Comparison of ENCODE assay signal across 30 mouse cellular contexts in genomic region chr11:64509106-64509505, GRCm38 (mm10).
DNase-seq lines count a peak whose midpoint lies in the region; ATAC-seq and TF ChIP-seq lines count a peak whose summit lies in the region.
"Had no signal": no experiment of that assay in that cellular context is flagged by ENCODE, and none has a peak within 500 bp of the region (broad histone marks: within the 10 kb centered on the region; RNA-seq: fewer than 3 reads in every experiment).

No protein-coding gene starts in this region.

- no peak overlapping the region for H3K9ac ChIP-seq in liver, embryonic 11.5 days (ENCODE audit: low read depth, low read length)
- H3K9ac ChIP-seq in liver, embryonic 16.5 days (ENCODE audit: low read depth, low read length) = no peak overlapping the region
- H3K9ac ChIP-seq: embryonic facial prominence, embryonic 15.5 days; forebrain, embryonic 12.5 days; forebrain, postnatal 0 days; hindbrain, embryonic 12.5 days; intestine, embryonic 15.5 days; lung, embryonic 15.5 days; midbrain, embryonic 12.5 days; neural tube, embryonic 12.5 days had no signal

- H3K27me3 ChIP-seq in G1E (ENCODE audit: insufficient read depth, low read length) = no peaks in the 10 kb centered on the region
- H3K27me3 ChIP-seq in liver, embryonic 11.5 days (replicated peaks; ENCODE audit: control insufficient read depth, insufficient read depth, low read length) = no peaks in the 10 kb centered on the region
- H3K27me3 ChIP-seq in liver, embryonic 16.5 days (ENCODE audit: control insufficient read depth, insufficient read depth, low read depth, low read length) = no peaks in the 10 kb centered on the region
- H3K27me3 ChIP-seq: forebrain, embryonic 12.5 days; hindbrain, embryonic 12.5 days; intestine, embryonic 15.5 days; lung, embryonic 15.5 days; neural tube, embryonic 12.5 days had no signal

- no peak for TF ChIP-seq CTCF in G1E (IDR thresholded peaks at IDR 0.05; ENCODE audit: low read depth, low read length)
- TF ChIP-seq CTCF in gastrocnemius, adult 2 months (IDR thresholded peaks at IDR 0.05) = no peak

- ATAC-seq in G1E (ENCODE audit: extremely low read depth, insufficient number of reproducible peaks, low FRiP score, poor library complexity, severe bottlenecking) = peak; percentile 57
- peak; percentile 99 for ATAC-seq in liver, embryonic 11.5 days (replicated peaks; ENCODE audit: low FRiP score)
- peak; percentile 96 for ATAC-seq in liver, embryonic 16.5 days (ENCODE audit: low read depth)
- ATAC-seq: CD4-positive, CD25-positive, alpha-beta regulatory T cell, adult 4 months; forebrain, postnatal 0 days; hindbrain, postnatal 0 days; intestine, embryonic 15.5 days had no signal

- no peak overlapping the region for H3K4me3 ChIP-seq in G1E (ENCODE audit: low read depth, low read length)
- H3K4me3 ChIP-seq in liver, embryonic 11.5 days (ENCODE audit: low read depth, low read length) = no peak overlapping the region
- no peak overlapping the region for H3K4me3 ChIP-seq in liver, embryonic 16.5 days (ENCODE audit: low read depth, low read length)
- no peak overlapping the region for H3K4me3 ChIP-seq in gastrocnemius, adult 2 months
- H3K4me3 ChIP-seq: embryonic facial prominence, embryonic 10.5 days; embryonic facial prominence, embryonic 15.5 days; forebrain, embryonic 12.5 days; hindbrain, embryonic 12.5 days; intestine, embryonic 15.5 days; lung, embryonic 15.5 days; midbrain, embryonic 12.5 days; myocyte; neural tube, embryonic 12.5 days had no signal

- H3K4me1 ChIP-seq in G1E (ENCODE audit: insufficient read depth, low read depth, low read length) = peaks cover 22% of the 10 kb centered on the region
- H3K4me1 ChIP-seq in liver, embryonic 11.5 days (replicated peaks; ENCODE audit: control insufficient read depth, insufficient read depth, low read length) = peaks cover 11% of the 10 kb centered on the region
- peaks cover 15% of the 10 kb centered on the region for H3K4me1 ChIP-seq in liver, embryonic 16.5 days (ENCODE audit: control insufficient read depth, low read depth, low read length)
- H3K4me1 ChIP-seq: embryonic facial prominence, embryonic 15.5 days; forebrain, embryonic 12.5 days; hindbrain, embryonic 12.5 days; midbrain, embryonic 12.5 days had no signal

- H3K4me2 ChIP-seq in liver, embryonic 11.5 days = no peak overlapping the region
- H3K4me2 ChIP-seq in liver, embryonic 16.5 days (ENCODE audit: low read depth, low read length) = peak overlapping the region; percentile 18; the same call in 1 of the 2 replicates
- H3K4me2 ChIP-seq: embryonic facial prominence, embryonic 15.5 days; forebrain, embryonic 12.5 days; hindbrain, embryonic 12.5 days; intestine, embryonic 15.5 days; lung, embryonic 15.5 days; midbrain, embryonic 12.5 days; neural tube, embryonic 12.5 days had no signal

- intact Hi-C loops in gastrocnemius, adult 2 months (cut with DNase I) = loop anchor here (5.0 kb wide), 1 partner anchor 772 kb away; no protein-coding TSS in a partner anchor
- intact Hi-C loops in left cerebral cortex, postnatal 14 days (cut with DNase I) = no loop called here

- peak; percentile 12 for DNase-seq in G1E (ENCODE audit: low spot score)
- DNase-seq in c-Kit-negative CD71-positive TER-119-positive erythroid progenitor cells, embryonic 14.5 days (ENCODE audit: low read depth, low spot score) = peak; percentile 35
- DNase-seq in liver, embryonic 11.5 days (ENCODE audit: low spot score) = no peak
- DNase-seq in gastrocnemius, adult 2 months = no peak
- no peak for DNase-seq in left cerebral cortex, postnatal 14 days (ENCODE audit: low spot score in 2 of 2)
- no peak for DNase-seq in adipocyte (ENCODE audit: low spot score)
- no peak for DNase-seq in spleen, postnatal 10 days (ENCODE audit: low spot score in 2 of 2)
- DNase-seq: adrenal gland, postnatal 10 days; cerebellum, adult 2 months; cerebellum, postnatal 14 days; forebrain, postnatal 0 days; gastrocnemius, postnatal 36 days; heart, adult 18-20 months; heart, postnatal 36 days; kidney, adult 2 months; kidney, postnatal 4 days; left cerebral cortex, postnatal 4 days had no signal

- no peaks in the 10 kb centered on the region for H3K9me3 ChIP-seq in G1E (replicated peaks)
- H3K9me3 ChIP-seq in liver, embryonic 11.5 days (ENCODE audit: control insufficient read depth, low read length) = no peaks in the 10 kb centered on the region
- no peaks in the 10 kb centered on the region for H3K9me3 ChIP-seq in liver, embryonic 16.5 days (replicated peaks; ENCODE audit: control insufficient read depth, low read length)
- H3K9me3 ChIP-seq: embryonic facial prominence, embryonic 10.5 days; embryonic facial prominence, embryonic 15.5 days; forebrain, embryonic 12.5 days; intestine, embryonic 15.5 days; lung, embryonic 15.5 days; neural tube, embryonic 12.5 days had no signal

- WGBS in liver, embryonic 11.5 days = 22% methylated on average over 2 of the region's 2 CpGs
- 39% methylated on average over 2 of the region's 2 CpGs for WGBS in liver, embryonic 16.5 days (ENCODE audit: insufficient replicate concordance)

- H3K27ac ChIP-seq in liver, embryonic 11.5 days (ENCODE audit: low read depth, low read length) = no peak overlapping the region
- H3K27ac ChIP-seq in liver, embryonic 16.5 days (ENCODE audit: low read length) = 0 out of 2 replicates have a peak overlapping the region, but pooled peaks have one; percentile 35
- no peak overlapping the region for H3K27ac ChIP-seq in gastrocnemius, adult 2 months
- H3K27ac ChIP-seq: embryonic facial prominence, embryonic 10.5 days; embryonic facial prominence, embryonic 15.5 days; forebrain, embryonic 12.5 days; hindbrain, embryonic 12.5 days; hindbrain, postnatal 0 days; intestine, embryonic 15.5 days; kidney, postnatal 0 days; lung, embryonic 15.5 days; midbrain, embryonic 12.5 days; neural tube, embryonic 12.5 days had no signal

- H3K36me3 ChIP-seq in G1E (replicated peaks) = no peaks in the 10 kb centered on the region
- no peaks in the 10 kb centered on the region for H3K36me3 ChIP-seq in liver, embryonic 11.5 days (ENCODE audit: control insufficient read depth, insufficient read depth, low read length)
- no peaks in the 10 kb centered on the region for H3K36me3 ChIP-seq in liver, embryonic 16.5 days (ENCODE audit: control insufficient read depth, insufficient read depth)
- H3K36me3 ChIP-seq: embryonic facial prominence, embryonic 10.5 days; embryonic facial prominence, embryonic 15.5 days; forebrain, embryonic 12.5 days; hindbrain, embryonic 12.5 days; intestine, embryonic 15.5 days; lung, embryonic 15.5 days; midbrain, embryonic 12.5 days; neural tube, embryonic 12.5 days had no signal

Comparison
In these comparisons a context has a peak if more than half of its experiments do, and no peak if none do; other contexts are left out.
1. DNase-seq: peak in G1E (single experiment) and c-Kit-negative CD71-positive TER-119-positive erythroid progenitor cells, embryonic 14.5 days (single experiment); none in liver, embryonic 11.5 days (single experiment), gastrocnemius, adult 2 months (single experiment), left cerebral cortex, postnatal 14 days (0 of 2), adipocyte (single experiment) and spleen, postnatal 10 days (0 of 2).
2. Peak in every context shown above with its lines, with median percentiles within 50 percentile points of each other: ATAC-seq.